Mouse (Mus musculus) bone marrow macrophage, adult 2 months (primary cell): ENCODE results near the gene Gm49384. TPM values are rescaled to one million over a fixed set of nuclear protein-coding genes. Genes with fewer than 3 reads are reported as not detected.
A peak's percentile ranks its signal among the peaks of the same experiment; 100 is the strongest.

Source experiments
- H3K27ac ChIP-seq: 2 replicates; pipeline ENCODE4 v1.5.1; 2012; ENCODE audit warnings: low read depth, low read length; ENCODE audit not compliant: insufficient read depth
- H3K4me1 ChIP-seq: 2 replicates; pipeline ENCODE4 v1.6.1; 2012; ENCODE audit warnings: low read length; ENCODE audit not compliant: control insufficient read depth, insufficient read depth
- H3K4me3 ChIP-seq: 2 replicates; pipeline ENCODE4 v1.5.1; 2012; ENCODE audit warnings: mild to moderate bottlenecking, low read length, moderate library complexity; ENCODE audit not compliant: insufficient read depth
- CTCF ChIP-seq: IDR thresholded peaks from 2 replicates; pipeline ENCODE4 v1.5.1; 2012; ENCODE audit warnings: low read depth, mild to moderate bottlenecking, low read length, moderate library complexity
- POLR2A ChIP-seq: IDR thresholded peaks from 2 replicates; pipeline ENCODE4 v1.6.1; 2012; ENCODE audit warnings: mild to moderate bottlenecking, low read depth, low read length, borderline replicate concordance
- polyA plus RNA-seq: library from polyadenylated mRNA; stranded (reverse); fragments of >200 nt; gene quantifications from 2 replicates; pipeline ENCODE4 v1.2.4, GENCODE M21; 2012; ENCODE audit not compliant: missing spikeins, insufficient read depth, insufficient read length

Gene Gm49384
- polyA plus RNA-seq, 1 experiment, result 10.6 TPM

- no peaks in the 10 kb centered on the region for H3K4me1 ChIP-seq
- TF ChIP-seq POLR2A, result no peak
- TF ChIP-seq CTCF, result no peak
- no peak overlapping the region for H3K4me3 ChIP-seq
- no peak overlapping the region for H3K27ac ChIP-seq
Observed at GRCm38 (mm10) chr12:69208520-69208919, 4.5 kb upstream of the Gm49384 start.

GRCm38 (mm10) chr12:69207926-69208325, 3.9 kb upstream of the Gm49384 start:
- Histone ChIP-seq H3K4me1 (no peaks in the 10 kb centered on the region), H3K4me3 (no peak overlapping the region), H3K27ac (no peak overlapping the region)
- TF ChIP-seq POLR2A, result no peak
- TF ChIP-seq CTCF, result no peak

GRCm38 (mm10) chr12:69207396-69207795, 3.3 kb upstream of the Gm49384 start:
- TF ChIP-seq CTCF (no peak), POLR2A (no peak)
- H3K4me1 ChIP-seq, result no peaks in the 10 kb centered on the region
- no peak overlapping the region for H3K27ac ChIP-seq
- H3K4me3 ChIP-seq, result no peak overlapping the region

GRCm38 (mm10) chr12:69198985-69199384, 5.1 kb downstream of the Gm49384 start:
- H3K4me1 ChIP-seq, result peaks cover 10% of the 10 kb centered on the region
- TF ChIP-seq POLR2A, result no peak
- TF ChIP-seq CTCF, result no peak
- peak overlapping the region; percentile 29 for H3K4me3 ChIP-seq
- peak overlapping the region; percentile 66 for H3K27ac ChIP-seq

- TF ChIP-seq CTCF (no peak), POLR2A (no peak)
- Histone ChIP-seq H3K4me3 (peak within 1 kb of the TSS; percentile 94), H3K27ac (peak within 1 kb of the TSS; percentile 66), H3K4me1 (peaks cover 11% of the 10 kb centered on the region)
Observed at GRCm38 (mm10) chr12:69198164-69198535, 5.9 kb downstream of the Gm49384 start, which contains the start of gene Dnaaf2. TSS of gene Dnaaf2 (minus strand) at chr12:69198429.

GRCm38 (mm10) chr12:69197378-69198163, 6.5 kb downstream of the Gm49384 start:
- TF ChIP-seq POLR2A (no peak), CTCF (no peak)
- Histone ChIP-seq H3K4me1 (peaks cover 12% of the 10 kb centered on the region), H3K4me3 (peak overlapping the region; percentile 94), H3K27ac (peak overlapping the region; percentile 55)

- Histone ChIP-seq H3K4me3 (peak within 1 kb of the TSS; percentile 94), H3K27ac (peak within 1 kb of the TSS; percentile 55), H3K4me1 (peaks cover 12% of the 10 kb centered on the region)
- no peak for TF ChIP-seq POLR2A
- TF ChIP-seq CTCF, result no peak
Observed at GRCm38 (mm10) chr12:69196444-69197377, 7.4 kb downstream of the Gm49384 start, which contains the start of gene Gm49383. TSS of gene Gm49383 (minus strand) at chr12:69197104.

- no peak overlapping the region for H3K4me3 ChIP-seq
- H3K27ac ChIP-seq, result no peak overlapping the region
- peaks cover 2% of the 10 kb centered on the region; the same call in 1 of the 2 replicates for H3K4me1 ChIP-seq
- TF ChIP-seq CTCF, result no peak
Observed at GRCm38 (mm10) chr12:69192637-69193036, 11.4 kb downstream of the Gm49384 start.

- Histone ChIP-seq H3K27ac (no peak overlapping the region), H3K4me1 (peaks cover 9% of the 10 kb centered on the region), H3K4me3 (no peak overlapping the region)
- TF ChIP-seq CTCF, result no peak
- TF ChIP-seq POLR2A, result no peak
Observed at GRCm38 (mm10) chr12:69191396-69191795, 12.7 kb downstream of the Gm49384 start.
